ENCODE assay signal across 11 mouse cellular contexts in the genomic region with DNA sequence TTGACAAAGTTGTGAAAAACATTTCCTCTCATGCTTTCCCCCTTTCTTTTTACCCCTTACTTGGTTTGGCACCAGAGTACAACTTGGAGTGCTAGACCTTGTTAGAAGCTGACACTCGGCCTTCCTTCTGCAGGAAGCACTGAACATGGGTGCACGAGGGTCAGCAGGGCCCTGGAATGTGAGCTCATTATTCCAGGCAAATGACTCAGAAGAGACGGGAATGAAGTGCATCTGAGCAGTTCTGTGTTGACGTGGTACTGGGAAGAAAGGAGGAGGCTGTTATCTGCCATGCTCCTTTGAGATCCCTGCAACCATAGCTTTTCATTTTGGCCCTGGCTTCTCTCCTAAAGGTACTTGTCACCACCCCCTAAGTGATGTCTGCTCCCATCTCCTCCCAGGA.
"Had no signal": no experiment of that assay in that cellular context is flagged by ENCODE, and none has a peak within 500 bp of the region (broad histone marks: within the 10 kb centered on the region; RNA-seq: fewer than 3 reads in every experiment).

No protein-coding gene starts in this region.

- H3K27ac ChIP-seq: intestine, embryonic 15.5 days; kidney, embryonic 15.5 days; limb, embryonic 10.5 days; liver, embryonic 15.5 days; lung, embryonic 15.5 days; midbrain, embryonic 10.5 days; midbrain, embryonic 15.5 days; neural tube, embryonic 12.5 days had no signal

- H3K36me3 ChIP-seq: intestine, embryonic 15.5 days; kidney, embryonic 15.5 days; limb, embryonic 10.5 days; liver, embryonic 15.5 days; lung, embryonic 15.5 days; midbrain, embryonic 10.5 days; midbrain, embryonic 15.5 days; neural tube, embryonic 12.5 days had no signal

- H3K9ac ChIP-seq: intestine, embryonic 15.5 days; kidney, embryonic 15.5 days; liver, embryonic 15.5 days; lung, embryonic 15.5 days; midbrain, embryonic 15.5 days; neural tube, embryonic 12.5 days had no signal

- H3K4me1 ChIP-seq: intestine, embryonic 15.5 days; kidney, embryonic 15.5 days; limb, embryonic 10.5 days; liver, embryonic 15.5 days; lung, embryonic 15.5 days; midbrain, embryonic 10.5 days; midbrain, embryonic 15.5 days; neural tube, embryonic 12.5 days had no signal

- H3K4me3 ChIP-seq: intestine, embryonic 15.5 days; kidney, embryonic 15.5 days; limb, embryonic 10.5 days; liver, embryonic 15.5 days; lung, embryonic 15.5 days; midbrain, embryonic 10.5 days; midbrain, embryonic 15.5 days; neural tube, embryonic 12.5 days had no signal

- H3K27me3 ChIP-seq: intestine, embryonic 15.5 days; kidney, embryonic 15.5 days; liver, embryonic 15.5 days; lung, embryonic 15.5 days; midbrain, embryonic 15.5 days; neural tube, embryonic 12.5 days had no signal

- H3K4me2 ChIP-seq: intestine, embryonic 15.5 days; kidney, embryonic 15.5 days; liver, embryonic 11.5 days; liver, embryonic 15.5 days; lung, embryonic 15.5 days; midbrain, embryonic 15.5 days; neural tube, embryonic 12.5 days had no signal

- DNase-seq: right cerebral cortex, postnatal 14 days; thymus, postnatal 36 days had no signal

- ATAC-seq: intestine, embryonic 15.5 days; midbrain, embryonic 15.5 days had no signal

- H3K9me3 ChIP-seq: intestine, embryonic 15.5 days; kidney, embryonic 15.5 days; limb, embryonic 10.5 days; liver, embryonic 15.5 days; lung, embryonic 15.5 days; midbrain, embryonic 10.5 days; midbrain, embryonic 15.5 days; neural tube, embryonic 12.5 days had no signal
